Mouse (Mus musculus) thymus, adult 2 months (tissue): ENCODE results near the gene Kalrn. TPM values are rescaled to one million over a fixed set of nuclear protein-coding genes. Genes with fewer than 3 reads are reported as not detected.
"Not testable (repeated sequence)": the region's sequence is repeated elsewhere in the genome, so short reads cannot be mapped to it uniquely, and the experiment has no call there.

ENCODE experiments used
- DNase-seq: peaks from one replicate; pipeline ENCODE4 v3.0.0; 2021
- H3K27ac ChIP-seq: fragments of 200-500 bp; 2 replicates; pipeline ENCODE4 v1.5.1; 2012; ENCODE audit warnings: low read length, control low read depth; ENCODE audit not compliant: control insufficient read depth, insufficient read depth
- H3K27me3 ChIP-seq: fragments of 200-500 bp; 2 replicates; pipeline ENCODE4 v1.6.1; 2012; ENCODE audit warnings: mild to moderate bottlenecking, low read length, moderate library complexity, mixed read lengths; ENCODE audit not compliant: control insufficient read depth, insufficient read depth
- H3K36me3 ChIP-seq: fragments of 200-500 bp; 2 replicates; pipeline ENCODE4 v1.6.1; 2012; ENCODE audit warnings: mild to moderate bottlenecking, low read length, moderate library complexity; ENCODE audit not compliant: control insufficient read depth, insufficient read depth
- H3K4me1 ChIP-seq: fragments of 200-500 bp; replicated peaks from 2 replicates; pipeline ENCODE4 v1.6.1; 2012; ENCODE audit warnings: low read length; ENCODE audit not compliant: control insufficient read depth, insufficient read depth
- H3K4me3 ChIP-seq: fragments of 200-500 bp; 2 replicates; pipeline ENCODE4 v1.5.1; 2012; ENCODE audit warnings: mild to moderate bottlenecking, low read length, control low read depth, moderate library complexity; ENCODE audit not compliant: control insufficient read depth, insufficient read depth
- CTCF ChIP-seq: fragments of 200-500 bp; IDR thresholded peaks from 2 replicates; pipeline ENCODE4 v1.5.1; 2012; ENCODE audit warnings: mild to moderate bottlenecking, control low read depth, low read length, moderate library complexity, borderline replicate concordance; ENCODE audit not compliant: control insufficient read depth, poor library complexity, insufficient read depth; ENCODE audit errors: extremely low read depth
- POLR2A ChIP-seq: fragments of 200-500 bp; IDR thresholded peaks from 2 replicates; pipeline ENCODE4 v1.6.1; 2012; ENCODE audit warnings: mild to moderate bottlenecking, low read length, control low read depth, moderate library complexity; ENCODE audit not compliant: control insufficient read depth, poor library complexity, insufficient read depth; ENCODE audit errors: extremely low read depth
- WGBS: fragments of 180-500 bp; shearing (Covaris S2); methylation state at CpG from one replicate; pipeline ENCODE4 v1.1.7; 2018; 5-methylcytosine and 5-hydroxymethylcytosine counted together
- polyA plus RNA-seq: library from polyadenylated mRNA; depleted of rRNA; stranded (reverse); fragments of >200 nt; gene quantifications from 2 replicates; pipeline ENCODE4 v1.2.3, GENCODE M21; 2012

Kalrn gene
- polyA plus RNA-seq, 1 experiment = 2.9 TPM

DNA sequence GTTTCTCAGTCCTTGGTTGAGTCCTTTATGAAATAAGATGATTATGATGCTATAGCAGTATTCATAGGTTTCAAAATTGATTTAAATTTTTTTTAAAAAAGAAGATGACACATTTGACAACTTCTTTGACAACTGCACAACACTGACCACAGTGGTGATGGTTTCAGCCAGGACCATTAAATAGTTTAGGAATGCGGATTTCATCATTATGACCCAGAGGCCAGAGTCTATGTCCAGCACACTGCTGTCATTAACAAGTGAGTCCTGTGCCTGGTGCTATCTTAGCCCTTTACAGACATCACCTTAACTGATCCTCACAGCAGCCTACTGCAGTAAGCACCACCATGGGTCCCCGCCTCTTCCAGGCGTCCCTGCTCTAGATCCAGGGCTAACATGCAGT is 484.3 kb downstream of the Kalrn start:
- no peak for TF ChIP-seq CTCF
- no peak for TF ChIP-seq POLR2A
- Histone ChIP-seq H3K4me1 (peaks cover 7% of the 10 kb centered on the region), H3K4me3 (no peak overlapping the region), H3K27ac (no peak overlapping the region), H3K27me3 (no peaks in the 10 kb centered on the region), H3K36me3 (no peaks in the 10 kb centered on the region)
- no peak for DNase-seq
- WGBS = 95% methylated on average over 3 of the region's 3 CpGs

DNA sequence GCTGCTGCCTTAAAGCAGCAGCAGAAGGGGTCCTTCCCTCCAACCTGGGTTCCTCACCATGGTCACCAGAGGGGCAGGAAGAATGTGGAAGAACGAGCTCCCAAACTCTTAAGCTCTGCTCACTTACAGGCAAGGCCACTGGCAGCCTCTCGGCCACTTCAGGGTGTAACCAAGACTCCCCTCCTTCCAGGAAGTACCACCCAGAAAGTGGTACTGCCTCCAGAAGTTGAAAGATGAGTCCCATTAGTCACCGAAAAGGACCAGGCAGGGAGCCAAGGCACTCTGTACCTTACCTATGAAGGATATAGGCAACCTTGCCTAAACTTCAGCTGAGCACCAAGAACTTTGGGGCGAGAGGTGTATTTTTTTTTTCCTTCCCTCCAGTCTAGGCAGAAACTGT is 485.0 kb downstream of the Kalrn start:
- no peak overlapping the region for H3K4me3 ChIP-seq
- DNase-seq = no peak
- H3K36me3 ChIP-seq = no peaks in the 10 kb centered on the region
- H3K27ac ChIP-seq = no peak overlapping the region
- H3K4me1 ChIP-seq = peaks cover 2% of the 10 kb centered on the region; the same call in 1 of the 2 replicates
- TF ChIP-seq CTCF (no peak), POLR2A (no peak)
- no peaks in the 10 kb centered on the region for H3K27me3 ChIP-seq
- WGBS = 72% methylated on average over 4 of the region's 4 CpGs

DNA sequence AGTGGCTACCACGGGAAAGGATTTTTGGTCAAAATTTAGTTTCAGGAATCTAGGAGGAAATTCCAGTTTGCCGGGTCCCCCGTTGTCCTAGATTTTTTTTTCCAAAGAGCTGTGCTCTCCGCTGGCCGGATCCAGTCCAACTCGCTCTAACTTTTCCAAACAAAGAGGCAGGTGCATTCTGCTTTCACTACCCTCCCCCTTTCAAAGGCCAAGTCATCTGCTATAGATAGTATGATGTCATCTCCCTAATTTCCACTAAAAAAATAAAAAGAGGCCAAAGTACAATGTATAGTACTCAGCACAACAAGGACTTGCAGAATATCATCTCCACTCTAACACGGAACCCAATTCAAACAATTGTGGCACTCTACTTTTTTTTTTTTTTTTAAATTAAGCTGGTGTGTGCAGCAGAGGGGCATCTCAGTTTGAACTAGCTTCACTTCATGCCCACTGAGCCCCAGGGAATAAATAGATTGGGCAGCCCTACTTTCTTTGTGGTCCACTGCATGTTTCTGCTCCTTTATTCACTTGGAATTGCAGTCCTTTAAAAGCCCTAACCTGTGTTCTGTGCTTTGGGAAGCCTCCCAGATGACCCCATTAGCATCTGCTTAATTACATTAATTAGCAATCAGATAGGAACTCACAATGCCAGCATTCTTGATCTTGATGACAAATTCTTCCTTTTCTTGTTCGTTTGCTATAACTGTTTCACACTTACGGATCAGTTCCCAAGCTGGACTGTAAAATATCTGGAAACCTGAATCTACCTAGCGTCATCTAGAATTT is 489.0 kb downstream of the Kalrn start:
- no peak overlapping the region for H3K4me3 ChIP-seq
- no peaks in the 10 kb centered on the region for H3K27me3 ChIP-seq
- H3K27ac ChIP-seq = no peak overlapping the region
- no peak for TF ChIP-seq CTCF
- no peak for TF ChIP-seq POLR2A
- WGBS = 95% methylated on average over 10 of the region's 10 CpGs
- H3K4me1 ChIP-seq = 0 out of 2 replicates have a peak, but pooled peaks cover 2% of the 10 kb centered on the region
- DNase-seq = no peak
- no peaks in the 10 kb centered on the region for H3K36me3 ChIP-seq

DNA sequence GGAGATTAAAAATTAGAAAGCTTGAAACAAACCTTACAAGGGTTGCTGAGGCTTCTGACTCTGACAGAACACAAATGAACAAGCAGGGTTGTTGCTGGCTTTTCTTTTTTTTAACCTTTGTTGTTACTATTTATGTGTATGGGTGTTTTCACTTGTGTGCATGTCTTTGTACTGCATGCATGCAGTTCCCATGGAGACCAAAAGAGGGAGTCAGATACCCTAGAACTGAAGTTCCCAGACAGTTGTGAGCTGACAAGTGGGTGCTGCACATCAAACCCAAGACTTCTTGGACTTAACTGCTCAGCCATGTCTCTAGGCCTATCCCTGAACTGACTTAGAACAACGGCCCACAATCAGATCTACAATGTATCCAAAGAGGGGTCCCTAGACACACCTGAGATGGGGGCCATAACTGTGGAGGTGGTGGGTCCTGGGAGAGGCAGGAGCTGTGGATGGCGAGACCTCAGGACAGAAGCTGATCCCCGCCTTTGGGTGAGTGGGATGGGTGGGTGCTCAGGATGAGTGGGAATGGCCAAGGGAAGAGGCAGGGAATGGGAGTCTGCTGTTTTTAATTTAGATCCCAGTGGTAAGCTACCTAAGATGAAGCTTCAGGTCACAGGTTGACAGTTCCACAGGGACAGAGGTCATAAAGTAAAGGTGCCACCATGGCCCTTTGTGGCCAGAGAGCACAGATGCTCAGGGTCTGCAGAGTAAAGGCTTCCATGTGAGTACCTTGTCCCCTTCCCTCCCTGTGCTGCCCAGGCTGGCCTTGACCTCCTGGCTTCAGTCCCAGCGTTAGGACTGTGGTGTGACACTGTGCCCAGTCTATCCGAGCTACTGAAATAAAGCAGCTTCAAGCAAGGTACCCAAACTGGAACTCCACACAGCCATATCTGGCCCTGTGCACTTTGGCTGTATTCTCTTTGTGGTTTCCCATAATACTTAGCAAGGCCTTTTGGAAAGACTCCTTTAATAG is 490.6 kb downstream of the Kalrn start:
- no peaks in the 10 kb centered on the region for H3K27me3 ChIP-seq
- no peak for TF ChIP-seq CTCF
- no peak for TF ChIP-seq POLR2A
- no peak overlapping the region for H3K27ac ChIP-seq
- WGBS = 93% methylated on average over 5 of the region's 5 CpGs
- no peaks in the 10 kb centered on the region for H3K36me3 ChIP-seq
- peak; percentile 4 for DNase-seq
- no peak overlapping the region for H3K4me3 ChIP-seq
- 0 out of 2 replicates have a peak, but pooled peaks cover under 1% of the 10 kb centered on the region for H3K4me1 ChIP-seq

DNA sequence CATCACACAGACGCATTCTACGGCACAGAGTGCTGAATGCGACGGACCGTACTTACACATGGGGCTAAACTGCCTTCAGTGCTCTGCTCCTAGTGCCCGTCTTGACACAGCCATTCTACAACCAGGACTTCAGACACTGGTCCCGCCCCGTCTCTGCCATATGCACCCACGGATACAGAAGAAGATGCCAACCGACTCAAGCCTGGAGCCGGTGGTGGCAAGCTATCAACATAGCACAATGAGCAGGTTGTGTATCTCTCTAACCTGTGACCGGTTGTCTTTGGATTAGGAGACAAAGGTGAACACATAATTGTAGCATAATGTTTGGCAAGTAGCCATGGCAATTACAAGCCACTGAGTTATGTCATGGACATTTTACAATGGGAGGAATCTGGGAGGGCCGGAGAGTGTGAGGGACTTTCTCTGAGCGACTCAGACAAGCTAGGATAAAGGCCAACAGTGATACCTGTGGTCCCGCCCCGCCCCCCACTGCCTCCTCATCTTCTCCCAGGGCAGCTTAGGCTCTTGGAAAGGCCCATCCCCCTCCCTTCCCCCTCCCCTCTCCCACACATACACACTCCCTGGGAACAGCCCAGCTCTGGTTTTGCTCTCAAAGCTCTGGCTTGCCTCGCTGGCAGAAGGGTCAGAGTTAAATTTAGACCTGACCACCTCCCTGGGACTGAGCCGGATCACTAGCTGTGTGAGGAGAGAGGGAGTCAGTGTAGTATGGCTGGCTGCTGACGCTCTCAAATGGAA is 491.5 kb downstream of the Kalrn start:
- Histone ChIP-seq H3K27me3 (no peaks in the 10 kb centered on the region), H3K4me3 (no peak overlapping the region), H3K4me1 (no peaks in the 10 kb centered on the region), H3K36me3 (no peaks in the 10 kb centered on the region), H3K27ac (no peak overlapping the region)
- DNase-seq = no peak
- TF ChIP-seq CTCF (no peak), POLR2A (no peak)
- 94% methylated on average over 19 of the region's 19 CpGs for WGBS

DNA sequence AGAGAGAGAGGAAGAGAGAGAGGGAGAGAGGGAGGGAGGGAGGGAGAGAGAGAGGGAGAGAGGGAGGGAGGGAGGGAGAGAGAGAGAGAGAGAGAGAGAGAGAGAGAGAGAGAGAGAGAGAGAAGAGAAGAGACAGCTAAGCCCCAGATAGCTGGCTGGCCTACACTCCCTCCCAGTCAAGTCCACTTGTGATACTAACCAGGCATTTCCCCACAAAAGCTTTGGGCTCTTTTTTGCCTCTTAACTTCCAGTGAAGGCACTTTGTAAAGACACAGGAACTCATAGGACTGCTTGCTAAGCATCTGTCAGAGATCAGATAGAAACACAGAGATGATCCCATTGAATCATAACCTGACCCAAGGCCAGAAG is 492.0 kb downstream of the Kalrn start:
- not testable (repeated sequence) for H3K36me3 ChIP-seq, H3K27me3 ChIP-seq, DNase-seq, H3K4me1 ChIP-seq, H3K4me3 ChIP-seq, H3K27ac ChIP-seq
